Mouse (Mus musculus) limb, embryonic 13.5 days (tissue): ENCODE measurements around the gene Sbk2. TPM values are rescaled to one million over a fixed set of nuclear protein-coding genes. Genes with fewer than 3 reads are reported as not detected.

Experiments
- ATAC-seq: fragments of 200-750 bp; cut with Nextera tagmentation; 2 replicates; pipeline ENCODE4 v1.8.0; 2017; ENCODE audit warnings: low read depth, moderate number of reproducible peaks, moderate TSS enrichment; ENCODE audit not compliant: low FRiP score
- H3K27ac ChIP-seq: fragments of 300-500 bp; sonication (generic); 2 replicates; pipeline ENCODE4 v1.5.1; 2015; ENCODE audit warnings: inconsistent platforms, mild to moderate bottlenecking, moderate library complexity
- H3K27me3 ChIP-seq: fragments of 300-500 bp; sonication (generic); 2 replicates; pipeline ENCODE4 v1.6.1; 2015; ENCODE audit warnings: mild to moderate bottlenecking, inconsistent platforms
- H3K36me3 ChIP-seq: fragments of 300-500 bp; sonication (generic); 2 replicates; pipeline ENCODE4 v1.6.1; 2015; ENCODE audit warnings: inconsistent platforms, mild to moderate bottlenecking, moderate library complexity
- H3K4me1 ChIP-seq: fragments of 300-500 bp; sonication (generic); 2 replicates; pipeline ENCODE4 v1.6.1; 2015; ENCODE audit warnings: inconsistent platforms
- H3K4me2 ChIP-seq: fragments of 300-500 bp; sonication (generic); replicated peaks from 2 replicates; pipeline ENCODE4 v1.6.1; 2015; ENCODE audit warnings: inconsistent platforms, mild to moderate bottlenecking, moderate library complexity
- H3K4me3 ChIP-seq: fragments of 300-500 bp; sonication (generic); 2 replicates; pipeline ENCODE4 v1.5.1; 2015; ENCODE audit warnings: moderate library complexity, mild to moderate bottlenecking, inconsistent platforms
- H3K9ac ChIP-seq: fragments of 300-500 bp; sonication (generic); 2 replicates; pipeline ENCODE4 v1.6.1; 2015; ENCODE audit warnings: mild to moderate bottlenecking, inconsistent platforms
- H3K9me3 ChIP-seq: fragments of 300-500 bp; sonication (generic); 2 replicates; pipeline ENCODE4 v1.6.1; 2016; ENCODE audit warnings: inconsistent platforms
- WGBS: fragments of 180-500 bp; shearing (Covaris S2); methylation state at CpG from one replicate; pipeline ENCODE4 v1.1.7; 2015; 5-methylcytosine and 5-hydroxymethylcytosine counted together
- polyA plus RNA-seq: library from polyadenylated mRNA; unstranded; fragments of >200 nt; fragmentation: Nextera tagmentation; extraction: Ambion mirVana; gene quantifications from 2 replicates; pipeline ENCODE4 v1.2.1, GENCODE M21; 2015

The Sbk2 gene
- polyA plus RNA-seq, 1 experiment from 2014 or later, result 0.92 TPM

- H3K4me1 ChIP-seq, result peaks cover 73% of the 10 kb centered on the region
- ATAC-seq, result peak; percentile 41
- H3K27me3 ChIP-seq, result no peaks in the 10 kb centered on the region
- H3K9me3 ChIP-seq, result no peaks in the 10 kb centered on the region
- peak within 1 kb of the TSS; percentile 87 for H3K4me2 ChIP-seq
- peak within 1 kb of the TSS; percentile 18 for H3K4me3 ChIP-seq
- H3K27ac ChIP-seq, result peak within 1 kb of the TSS; percentile 94
- 12% methylated on average over 4 of the region's 6 CpGs for whole genome bisulfite sequencing
- H3K9ac ChIP-seq, result peak within 1 kb of the TSS; percentile 67
- H3K36me3 ChIP-seq, result peaks cover 9% of the 10 kb centered on the region
Measured at GRCm38 (mm10) chr7:4925441-4926381, 38.5 kb downstream of the Sbk2 start, which contains the start of gene Ssc5d. Gene Ssc5d (plus strand): TSS chr7:4925785.

GRCm38 (mm10) chr7:4924891-4925301 lies 39.3 kb downstream of the Sbk2 start:
- Histone ChIP-seq H3K27ac (peak overlapping the region; percentile 94), H3K4me3 (no peak overlapping the region), H3K9ac (peak overlapping the region; percentile 50), H3K9me3 (no peaks in the 10 kb centered on the region), H3K4me2 (peak overlapping the region; percentile 87), H3K27me3 (no peaks in the 10 kb centered on the region), H3K4me1 (peaks cover 73% of the 10 kb centered on the region), H3K36me3 (peaks cover 18% of the 10 kb centered on the region)
- ATAC-seq, result peak; percentile 44
- 0% methylated on average over 3 of the region's 4 CpGs for WGBS

GRCm38 (mm10) chr7:4924483-4924882 lies 39.7 kb downstream of the Sbk2 start:
- Histone ChIP-seq H3K9me3 (no peaks in the 10 kb centered on the region), H3K4me2 (peak overlapping the region; percentile 87), H3K4me3 (peak overlapping the region; percentile 42; the same call in 1 of the 2 replicates), H3K27me3 (no peaks in the 10 kb centered on the region), H3K4me1 (peaks cover 73% of the 10 kb centered on the region), H3K36me3 (peaks cover 22% of the 10 kb centered on the region), H3K27ac (peak overlapping the region; percentile 94), H3K9ac (peak overlapping the region; percentile 67)
- ATAC-seq, result no peak
- WGBS, result 1% methylated on average over 4 of the region's 4 CpGs

- WGBS, result 5% methylated on average over 37 of the region's 37 CpGs
- H3K36me3 ChIP-seq, result peaks cover 29% of the 10 kb centered on the region
Measured at GRCm38 (mm10) chr7:4923586-4924364, 40.4 kb downstream of the Sbk2 start.

GRCm38 (mm10) chr7:4922931-4923565 lies 41.2 kb downstream of the Sbk2 start:
- Histone ChIP-seq H3K27me3 (no peaks in the 10 kb centered on the region), H3K9me3 (no peaks in the 10 kb centered on the region), H3K36me3 (peaks cover 36% of the 10 kb centered on the region), H3K4me3 (peak overlapping the region; percentile 42), H3K27ac (peak overlapping the region; percentile 94), H3K4me2 (peak overlapping the region; percentile 87), H3K4me1 (peaks cover 73% of the 10 kb centered on the region), H3K9ac (peak overlapping the region; percentile 62)
- WGBS, result 2% methylated on average over 14 of the region's 14 CpGs
- ATAC-seq, result peak; percentile 10; the same call in 1 of the 2 replicates

More at GRCm38 (mm10) chr7:4923586-4924364, 40.4 kb downstream of the Sbk2 start:
- ATAC-seq, result no peak
- no peaks in the 10 kb centered on the region for H3K27me3 ChIP-seq
- peak overlapping the region; percentile 94 for H3K27ac ChIP-seq
- H3K4me2 ChIP-seq, result peak overlapping the region; percentile 87
- H3K9me3 ChIP-seq, result no peaks in the 10 kb centered on the region
- peak overlapping the region; percentile 67 for H3K9ac ChIP-seq
- H3K4me1 ChIP-seq, result peaks cover 73% of the 10 kb centered on the region
- H3K4me3 ChIP-seq, result peak overlapping the region; percentile 42

GRCm38 (mm10) chr7:4922508-4922907 lies 41.7 kb downstream of the Sbk2 start:
- H3K27ac ChIP-seq, result peak overlapping the region; percentile 94
- H3K4me2 ChIP-seq, result peak overlapping the region; percentile 87
- H3K4me1 ChIP-seq, result peaks cover 67% of the 10 kb centered on the region
- H3K36me3 ChIP-seq, result peaks cover 41% of the 10 kb centered on the region
- ATAC-seq, result peak; percentile 46
- no peaks in the 10 kb centered on the region for H3K9me3 ChIP-seq
- peak overlapping the region; percentile 62 for H3K9ac ChIP-seq
- peak overlapping the region; percentile 42 for H3K4me3 ChIP-seq
- no peaks in the 10 kb centered on the region for H3K27me3 ChIP-seq
- under 1% methylated on average over 14 of the region's 14 CpGs for WGBS

- 31% methylated on average over 8 of the region's 8 CpGs for WGBS
- no peak for ATAC-seq
- Histone ChIP-seq H3K27me3 (no peaks in the 10 kb centered on the region), H3K4me3 (peak within 1 kb of the TSS; percentile 42), H3K9me3 (no peaks in the 10 kb centered on the region), H3K36me3 (peaks cover 43% of the 10 kb centered on the region), H3K4me2 (peak within 1 kb of the TSS; percentile 87), H3K9ac (peak within 1 kb of the TSS; percentile 62), H3K4me1 (peaks cover 64% of the 10 kb centered on the region), H3K27ac (peak within 1 kb of the TSS; percentile 94)
Measured at GRCm38 (mm10) chr7:4921824-4922482, 42.3 kb downstream of the Sbk2 start, which contains the start of gene Nat14. Gene Nat14 (plus strand): TSS chr7:4922028.

GRCm38 (mm10) chr7:4920976-4921823 lies 43.0 kb downstream of the Sbk2 start:
- no peaks in the 10 kb centered on the region for H3K9me3 ChIP-seq
- ATAC-seq, result no peak
- H3K27me3 ChIP-seq, result no peaks in the 10 kb centered on the region
- peaks cover 64% of the 10 kb centered on the region for H3K4me1 ChIP-seq
- peak overlapping the region; percentile 94; the same call in 1 of the 2 replicates for H3K27ac ChIP-seq
- peak overlapping the region; percentile 8; the same call in 1 of the 2 replicates for H3K9ac ChIP-seq
- H3K4me2 ChIP-seq, result peak overlapping the region; percentile 16; the same call in 1 of the 2 replicates
- H3K4me3 ChIP-seq, result no peak overlapping the region
- 56% methylated on average over 23 of the region's 23 CpGs for WGBS
- peaks cover 43% of the 10 kb centered on the region for H3K36me3 ChIP-seq

- Histone ChIP-seq H3K4me2 (no peak overlapping the region), H3K27ac (peak overlapping the region; percentile 94; the same call in 1 of the 2 replicates), H3K27me3 (no peaks in the 10 kb centered on the region), H3K4me3 (no peak overlapping the region), H3K36me3 (peaks cover 43% of the 10 kb centered on the region), H3K9me3 (no peaks in the 10 kb centered on the region), H3K4me1 (peaks cover 60% of the 10 kb centered on the region), H3K9ac (no peak overlapping the region)
- ATAC-seq, result no peak
- 90% methylated on average over 19 of the region's 19 CpGs for WGBS
Measured at GRCm38 (mm10) chr7:4920496-4920895, 43.7 kb downstream of the Sbk2 start.

GRCm38 (mm10) chr7:4919971-4920370 lies 44.2 kb downstream of the Sbk2 start:
- Histone ChIP-seq H3K9ac (no peak overlapping the region), H3K4me2 (no peak overlapping the region), H3K36me3 (peaks cover 43% of the 10 kb centered on the region), H3K9me3 (no peaks in the 10 kb centered on the region), H3K27ac (no peak overlapping the region), H3K27me3 (no peaks in the 10 kb centered on the region), H3K4me3 (no peak overlapping the region), H3K4me1 (peaks cover 55% of the 10 kb centered on the region)
- ATAC-seq, result no peak
- 87% methylated on average over 21 of the region's 21 CpGs for WGBS
